Mouse (Mus musculus): Measurements from ENCODE around the gene Gadd45g. TPM values are rescaled to one million over a fixed set of nuclear protein-coding genes. Genes with fewer than 3 reads are reported as not detected.

The Gadd45g gene
- total RNA-seq, 1 experiment = 57.8 TPM

DNA sequence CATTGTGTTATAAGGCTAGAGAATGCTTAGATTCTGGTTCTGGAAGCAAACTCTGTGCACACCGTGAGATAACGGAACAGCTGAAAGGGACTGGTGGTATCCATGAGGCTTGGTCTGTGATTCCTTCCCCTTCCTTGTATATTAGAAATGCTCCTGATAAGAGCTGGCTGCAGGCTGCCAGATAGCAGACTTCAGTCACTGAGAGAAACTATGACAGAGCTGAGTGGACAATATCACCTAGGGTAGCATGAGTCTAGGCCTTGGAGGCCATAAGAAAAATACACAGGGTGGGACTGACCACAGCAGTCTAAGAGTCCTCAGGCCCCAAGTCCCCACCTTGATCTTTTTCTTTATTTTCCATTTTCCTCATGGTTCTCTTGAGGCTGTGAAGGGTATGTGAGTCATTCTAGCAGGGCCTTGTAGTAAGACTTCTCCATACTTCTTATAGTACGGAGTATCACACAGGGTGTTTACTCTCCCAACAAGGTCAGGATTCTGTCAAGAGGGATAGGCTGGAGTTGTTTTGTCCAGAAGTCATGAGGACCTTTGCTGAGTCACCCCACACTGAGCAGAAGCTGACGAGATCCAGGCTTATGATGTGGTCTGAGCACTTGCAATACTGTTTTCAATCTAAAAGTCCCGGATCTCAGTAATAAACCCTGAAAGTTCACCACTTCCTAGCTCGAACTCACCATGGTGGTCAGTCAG lies 45.5 kb downstream of the Gadd45g start:
- H3K9ac ChIP-seq (ENCODE audit: insufficient read depth, low read depth, low read length, poor library complexity, severe bottlenecking) = no peak overlapping the region
- in situ Hi-C loops (cut with MboI; ENCODE audit: low sequenced_read_pairs in 2 of 2, unreplicated experiment in 2 of 2) = no loop called here
- no peak overlapping the region for H3K27ac ChIP-seq (ENCODE audit: insufficient read depth, low read depth, low read length, poor library complexity, severe bottlenecking)
- DNase-seq (ENCODE audit: low read depth, low spot score) = no peak
- TF ChIP-seq CHD2 (IDR thresholded peaks at IDR 0.05; ENCODE audit: low read depth, low read length) = no peak
- TF ChIP-seq MAFK (IDR thresholded peaks at IDR 0.05; ENCODE audit: insufficient read depth, low read depth, low read length) = no peak
- TF ChIP-seq ZNF384 (IDR thresholded peaks at IDR 0.05; ENCODE audit: low read depth, low read length) = no peak
- no peak for TF ChIP-seq ZC3H11A (IDR thresholded peaks at IDR 0.05; ENCODE audit: borderline replicate concordance, low read depth, low read length)
- H3K4me1 ChIP-seq (ENCODE audit: control insufficient read depth in 2 of 2, insufficient read depth in 2 of 2, low read length in 2 of 2, poor library complexity in 1 of 2) = no peaks in the 10 kb centered on the region
- H3K4me3 ChIP-seq (ENCODE audit: insufficient read depth in 1 of 2, low read depth in 1 of 2, low read length in 2 of 2, poor library complexity in 1 of 2, severe bottlenecking in 1 of 2) = no peak overlapping the region
- no peaks in the 10 kb centered on the region for H3K36me3 ChIP-seq (ENCODE audit: control insufficient read depth, insufficient read depth, low read length, poor library complexity, severe bottlenecking)
- no peaks in the 10 kb centered on the region for H3K9me3 ChIP-seq (ENCODE audit: control insufficient read depth, insufficient read depth, low read depth, low read length)

DNA sequence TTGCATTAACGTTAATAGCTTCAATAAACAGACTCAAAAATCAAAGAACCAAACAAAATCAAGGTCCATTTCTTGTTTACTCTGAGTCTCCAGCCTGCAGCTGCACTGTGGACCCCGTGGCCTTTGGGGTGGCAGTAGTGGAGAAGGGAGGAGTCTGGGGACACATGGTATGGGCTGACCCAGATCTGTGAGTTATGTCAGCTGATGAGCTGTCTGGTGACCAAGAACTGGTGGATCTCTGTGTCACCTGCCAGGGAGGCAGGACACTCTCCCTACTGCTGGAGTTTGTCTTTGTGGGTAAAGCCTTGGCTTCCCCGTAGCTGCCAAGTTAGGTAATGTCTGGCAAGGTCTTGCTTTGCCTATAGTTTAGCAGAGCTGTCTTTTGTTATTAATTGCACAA lies 51.1 kb downstream of the Gadd45g start:
- peaks cover 3 to 11% of the 10 kb centered on the region in 2 experiments; a peak in 3 of 4 replicates for H3K4me1 ChIP-seq (ENCODE audit: control insufficient read depth in 2 of 2, insufficient read depth in 2 of 2, low read length in 2 of 2, poor library complexity in 1 of 2)

More for the DNA sequence above, 51.1 kb downstream of the Gadd45g start:
- no peak for DNase-seq (ENCODE audit: low read depth, low spot score)
- in situ Hi-C loops (cut with MboI; ENCODE audit: low sequenced_read_pairs in 2 of 2, unreplicated experiment in 2 of 2) = no loop called here
- H3K36me3 ChIP-seq (ENCODE audit: control insufficient read depth, insufficient read depth, low read length, poor library complexity, severe bottlenecking) = no peaks in the 10 kb centered on the region
- no peak overlapping the region for H3K4me3 ChIP-seq (ENCODE audit: insufficient read depth in 1 of 2, low read depth in 1 of 2, low read length in 2 of 2, poor library complexity in 1 of 2, severe bottlenecking in 1 of 2)
- TF ChIP-seq CHD2 (IDR thresholded peaks at IDR 0.05; ENCODE audit: low read depth, low read length) = no peak
- no peak for TF ChIP-seq ZNF384 (IDR thresholded peaks at IDR 0.05; ENCODE audit: low read depth, low read length)
- TF ChIP-seq HCFC1 (IDR thresholded peaks at IDR 0.05; ENCODE audit: borderline replicate concordance, insufficient read depth, low read length) = no peak
- no peak for TF ChIP-seq MAFK (IDR thresholded peaks at IDR 0.05; ENCODE audit: insufficient read depth, low read depth, low read length)
- H3K9me3 ChIP-seq (ENCODE audit: control insufficient read depth, insufficient read depth, low read depth, low read length) = no peaks in the 10 kb centered on the region
- no peak overlapping the region for H3K27ac ChIP-seq (ENCODE audit: insufficient read depth, low read depth, low read length, poor library complexity, severe bottlenecking)
- H3K9ac ChIP-seq (ENCODE audit: insufficient read depth, low read depth, low read length, poor library complexity, severe bottlenecking) = no peak overlapping the region

Other genes with a start within 250 kb of the Gadd45g start
- 122 and 188 TPM in 2 replicates for gene Cks2, start 201.4 kb upstream of the Gadd45g start, total RNA-seq (2012; rRNA removed)
- 26.6 and 31.6 TPM in 2 replicates for gene Secisbp2, start 195.0 kb upstream of the Gadd45g start, total RNA-seq (2012; rRNA removed)
- gene Sema4d, start 52.9 kb upstream of the Gadd45g start, total RNA-seq (2012; rRNA removed) = 25.1 and 33.4 TPM in 2 replicates